Mouse (Mus musculus) gonadal fat pad, adult 2 months (tissue): ENCODE measurements around the gene Tmem216. TPM values are rescaled to one million over a fixed set of nuclear protein-coding genes. Genes with fewer than 3 reads are reported as not detected.

Source experiments
- DNase-seq: peaks from one replicate; pipeline ENCODE4 v3.0.0-alpha.2; 2012; ENCODE audit warnings: low read depth
- polyA plus RNA-seq: library from polyadenylated mRNA; depleted of rRNA; stranded (reverse); fragments of >200 nt; gene quantifications from 2 replicates; pipeline ENCODE4 v1.2.3, GENCODE M21; 2012; rRNA removed

Gene Tmem216
- polyA plus RNA-seq, 1 experiment, result 51.1 TPM

GRCm38 (mm10) chr19:10486264-10486738, 69.7 kb downstream of the Tmem216 start:
- DNase-seq, result peak; percentile 13

Other genes with a start within 250 kb of the Tmem216 start
- gene Syt7, start 167.1 kb downstream of the Tmem216 start, polyA plus RNA-seq, result 2.3 and 2.4 TPM in 2 replicates
- gene Lrrc10b, start 98.8 kb downstream of the Tmem216 start, polyA plus RNA-seq, result 3.9 and 6.8 TPM in 2 replicates
- gene Ppp1r32, start 73.3 kb downstream of the Tmem216 start, polyA plus RNA-seq, result 1.9 and 2.9 TPM in 2 replicates
- gene Cpsf7, start 31.0 kb downstream of the Tmem216 start, polyA plus RNA-seq, result 33.6 and 39.9 TPM in 2 replicates
- 35.1 and 37.9 TPM in 2 replicates for gene Sdhaf2, start 30.1 kb downstream of the Tmem216 start, polyA plus RNA-seq
- 29.9 and 33.4 TPM in 2 replicates for gene Cyb561a3, start 20.9 kb upstream of the Tmem216 start, polyA plus RNA-seq
- 10.9 and 12.0 TPM in 2 replicates for gene Tmem138, start 21.1 kb upstream of the Tmem216 start, polyA plus RNA-seq
- 168 and 176 TPM in 2 replicates for gene Ddb1, start 49.1 kb upstream of the Tmem216 start, polyA plus RNA-seq
- gene Tkfc, start 49.4 kb upstream of the Tmem216 start, polyA plus RNA-seq, result 21.0 and 22.5 TPM in 2 replicates
- gene Vwce, start 78.0 kb upstream of the Tmem216 start, polyA plus RNA-seq, result 0.60 and 1.3 TPM in 2 replicates
- 0.31 TPM in 1 of 2 replicates, not detected in the other for gene Pga5, start 121.8 kb upstream of the Tmem216 start, polyA plus RNA-seq
- 25.5 and 30.3 TPM in 2 replicates for gene Vps37c, start 132.5 kb upstream of the Tmem216 start, polyA plus RNA-seq
- gene Cd5, start 182.8 kb upstream of the Tmem216 start, polyA plus RNA-seq, result 0.80 and 0.92 TPM in 2 replicates